Mouse (Mus musculus): ENCODE results near the gene Oca2. TPM values are rescaled to one million over a fixed set of nuclear protein-coding genes. Genes with fewer than 3 reads are reported as not detected.

The Oca2 gene
- polyA plus RNA-seq (2015; fragmentation: Nextera tagmentation; extraction: Ambion mirVana), result not detected in 2 replicates

- TF ChIP-seq CTCF (IDR thresholded peaks at IDR 0.05; ENCODE audit: low read depth) (no peak), EP300 (IDR thresholded peaks at IDR 0.05; ENCODE audit: low read depth) (no peak)
- Histone ChIP-seq H3K4me1 (ENCODE audit: insufficient read depth) (no peaks in the 10 kb centered on the region), H3K36me3 (replicated peaks; ENCODE audit: insufficient read depth, low read length) (no peaks in the 10 kb centered on the region), H3K27me3 (ENCODE audit: insufficient read depth, low read length) (no peaks in the 10 kb centered on the region), H3K4me2 (ENCODE audit: low read depth, low read length) (no peak within 1 kb of the TSS), H3K4me3 (ENCODE audit: low read depth, low read length) (no peak within 1 kb of the TSS), H3K9me3 (ENCODE audit: low read length) (no peaks in the 10 kb centered on the region), H3K27ac (ENCODE audit: low read depth) (no peak within 1 kb of the TSS), H3K9ac (replicated peaks) (no peak within 1 kb of the TSS)
- WGBS (ENCODE audit: insufficient replicate concordance), result 45% methylated on average over 3 of the region's 3 CpGs
- DNase-seq, result no peak
- ATAC-seq, result no peak
Observed at GRCm38 (mm10) chr7:56239543-56239942, at the start of gene Oca2. Oca2 (plus strand) TSS chr7:56239760.

- 90% methylated on average over 6 of the region's 6 CpGs for WGBS (ENCODE audit: insufficient replicate concordance)
- H3K4me3 ChIP-seq (ENCODE audit: low read depth, low read length), result no peak overlapping the region
- H3K9me3 ChIP-seq (ENCODE audit: low read length), result no peaks in the 10 kb centered on the region
- peaks cover 60% of the 10 kb centered on the region for H3K36me3 ChIP-seq (replicated peaks; ENCODE audit: insufficient read depth, low read length)
- no peaks in the 10 kb centered on the region for H3K4me1 ChIP-seq (ENCODE audit: insufficient read depth)
- H3K27me3 ChIP-seq (ENCODE audit: insufficient read depth, low read length), result no peaks in the 10 kb centered on the region
- TF ChIP-seq CTCF (IDR thresholded peaks at IDR 0.05; ENCODE audit: low read depth) (no peak), EP300 (IDR thresholded peaks at IDR 0.05; ENCODE audit: low read depth) (no peak)
- no peak for ATAC-seq
- no peak overlapping the region for H3K27ac ChIP-seq (ENCODE audit: low read depth)
- no peak overlapping the region for H3K4me2 ChIP-seq (ENCODE audit: low read depth, low read length)
- DNase-seq, result no peak
- H3K9ac ChIP-seq (replicated peaks), result no peak overlapping the region
Observed at GRCm38 (mm10) chr7:56191041-56191440, 48.5 kb upstream of the Oca2 start.

GRCm38 (mm10) chr7:56191661-56192060, 47.9 kb upstream of the Oca2 start:
- H3K4me3 ChIP-seq (ENCODE audit: low read depth, low read length), result no peak overlapping the region

DNA sequence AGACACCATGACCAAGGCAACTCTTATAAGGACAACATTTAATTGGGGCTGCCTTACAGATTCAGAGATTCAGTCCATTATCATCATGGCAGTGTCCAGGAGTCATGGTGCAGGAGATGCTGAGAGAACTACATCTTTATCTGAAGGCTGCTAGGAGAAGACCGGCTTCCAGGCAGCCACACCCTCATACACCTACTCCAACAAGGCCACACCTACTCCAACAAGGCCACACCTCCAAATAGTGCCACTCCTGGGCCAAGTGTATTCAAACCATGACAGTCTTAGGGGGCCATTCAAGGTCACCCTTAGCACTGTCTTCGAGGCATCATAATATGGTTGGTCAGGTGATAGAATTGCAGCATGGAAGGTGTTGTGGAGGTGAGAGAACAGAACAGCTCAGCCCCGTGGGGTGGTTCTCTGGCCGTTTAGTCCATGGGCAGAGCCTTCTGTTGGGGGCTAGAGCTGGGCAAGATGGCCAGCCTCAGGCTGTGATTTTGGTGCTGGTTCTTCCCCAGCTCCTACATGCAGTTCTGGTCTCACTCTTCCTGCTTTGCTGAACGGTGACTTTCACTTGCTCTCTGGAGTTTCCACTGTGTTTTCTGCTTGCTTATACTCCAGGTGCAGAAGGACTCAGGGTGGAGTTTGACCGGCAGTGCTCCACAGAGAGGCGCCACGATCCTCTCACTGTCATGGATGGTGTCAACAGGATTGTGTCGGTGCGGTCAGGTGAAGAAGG, 37.9 kb upstream of the Oca2 start:
- Histone ChIP-seq H3K9me3 (ENCODE audit: low read length) (no peaks in the 10 kb centered on the region), H3K4me2 (ENCODE audit: low read depth, low read length) (no peak overlapping the region), H3K4me3 (ENCODE audit: low read depth, low read length) (no peak overlapping the region), H3K9ac (replicated peaks) (no peak overlapping the region), H3K27ac (ENCODE audit: low read depth) (no peak overlapping the region), H3K4me1 (ENCODE audit: insufficient read depth) (no peaks in the 10 kb centered on the region), H3K27me3 (ENCODE audit: insufficient read depth, low read length) (no peaks in the 10 kb centered on the region), H3K36me3 (replicated peaks; ENCODE audit: insufficient read depth, low read length) (peaks cover 78% of the 10 kb centered on the region)
- ATAC-seq, result no peak
- no peak for TF ChIP-seq EP300 (IDR thresholded peaks at IDR 0.05; ENCODE audit: low read depth)
- TF ChIP-seq CTCF (IDR thresholded peaks at IDR 0.05; ENCODE audit: low read depth), result no peak
- WGBS (ENCODE audit: insufficient replicate concordance), result 89% methylated on average over 10 of the region's 10 CpGs
- DNase-seq, result no peak

More at GRCm38 (mm10) chr7:56191661-56192060, 47.9 kb upstream of the Oca2 start:
- no peaks in the 10 kb centered on the region for H3K27me3 ChIP-seq (ENCODE audit: insufficient read depth, low read length)
- DNase-seq (no peak), ATAC-seq (no peak)
- H3K27ac ChIP-seq (ENCODE audit: low read depth), result no peak overlapping the region
- no peaks in the 10 kb centered on the region for H3K9me3 ChIP-seq (ENCODE audit: low read length)
- H3K9ac ChIP-seq (replicated peaks), result no peak overlapping the region
- 79% methylated on average over 4 of the region's 4 CpGs for WGBS (ENCODE audit: insufficient replicate concordance)
- H3K4me2 ChIP-seq (ENCODE audit: low read depth, low read length), result no peak overlapping the region
- TF ChIP-seq EP300 (IDR thresholded peaks at IDR 0.05; ENCODE audit: low read depth) (no peak), CTCF (IDR thresholded peaks at IDR 0.05; ENCODE audit: low read depth) (no peak)
- no peaks in the 10 kb centered on the region for H3K4me1 ChIP-seq (ENCODE audit: insufficient read depth)
- peaks cover 60% of the 10 kb centered on the region for H3K36me3 ChIP-seq (replicated peaks; ENCODE audit: insufficient read depth, low read length)

- ATAC-seq (0 out of 2 replicates have a peak, but pooled peaks have one; percentile 4), DNase-seq (no peak)
- H3K4me2 ChIP-seq (ENCODE audit: low read depth, low read length), result no peak overlapping the region
- no peaks in the 10 kb centered on the region for H3K4me1 ChIP-seq (ENCODE audit: insufficient read depth)
- H3K27me3 ChIP-seq (ENCODE audit: insufficient read depth, low read length), result no peaks in the 10 kb centered on the region
- H3K36me3 ChIP-seq (replicated peaks; ENCODE audit: insufficient read depth, low read length), result peaks cover 75% of the 10 kb centered on the region
- TF ChIP-seq CTCF (IDR thresholded peaks at IDR 0.05; ENCODE audit: low read depth), result no peak
- no peak for TF ChIP-seq EP300 (IDR thresholded peaks at IDR 0.05; ENCODE audit: low read depth)
- H3K9ac ChIP-seq (replicated peaks), result no peak overlapping the region
- 87% methylated on average over 3 of the region's 3 CpGs for WGBS (ENCODE audit: insufficient replicate concordance)
- no peak overlapping the region for H3K4me3 ChIP-seq (ENCODE audit: low read depth, low read length)
- H3K27ac ChIP-seq (ENCODE audit: low read depth), result no peak overlapping the region
- no peaks in the 10 kb centered on the region for H3K9me3 ChIP-seq (ENCODE audit: low read length)
Observed at GRCm38 (mm10) chr7:56202843-56203242, 36.7 kb upstream of the Oca2 start.

DNA sequence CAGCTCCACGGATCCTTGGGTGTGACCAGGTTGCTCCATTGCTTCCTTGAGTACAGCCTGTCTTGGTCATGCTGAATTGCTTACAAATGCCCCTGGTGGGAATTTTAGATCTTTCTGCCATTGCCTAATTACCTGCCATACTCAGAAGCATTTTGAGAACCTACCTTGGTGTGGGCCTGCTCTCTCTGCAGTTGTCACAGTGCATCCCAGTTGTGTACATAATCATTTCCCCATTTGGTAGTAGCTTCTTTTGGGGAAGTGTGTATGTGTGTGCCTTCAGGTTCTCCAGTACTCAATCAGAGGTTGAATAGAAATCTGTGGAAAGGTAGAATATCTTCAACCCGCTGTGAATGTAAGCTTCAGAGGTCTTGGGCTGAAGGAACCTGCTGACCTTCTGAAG, 36.3 kb upstream of the Oca2 start:
- TF ChIP-seq EP300 (IDR thresholded peaks at IDR 0.05; ENCODE audit: low read depth), result no peak
- TF ChIP-seq CTCF (IDR thresholded peaks at IDR 0.05; ENCODE audit: low read depth), result no peak

More for the DNA sequence above, 36.3 kb upstream of the Oca2 start:
- H3K27ac ChIP-seq (ENCODE audit: low read depth), result no peak overlapping the region
- peaks cover 73% of the 10 kb centered on the region for H3K36me3 ChIP-seq (replicated peaks; ENCODE audit: insufficient read depth, low read length)
- DNase-seq (no peak), ATAC-seq (0 out of 2 replicates have a peak, but pooled peaks have one; percentile 27)
- no peak overlapping the region for H3K4me3 ChIP-seq (ENCODE audit: low read depth, low read length)
- H3K27me3 ChIP-seq (ENCODE audit: insufficient read depth, low read length), result no peaks in the 10 kb centered on the region
- WGBS (ENCODE audit: insufficient replicate concordance), result 88% methylated on average over 2 of the region's 2 CpGs
- no peak overlapping the region for H3K4me2 ChIP-seq (ENCODE audit: low read depth, low read length)
- H3K4me1 ChIP-seq (ENCODE audit: insufficient read depth), result no peaks in the 10 kb centered on the region
- no peak overlapping the region for H3K9ac ChIP-seq (replicated peaks)
- no peaks in the 10 kb centered on the region for H3K9me3 ChIP-seq (ENCODE audit: low read length)
